Mouse (Mus musculus) bone marrow, adult 2 months (tissue): ENCODE data around the gene Pitx1.

Experiments used
- CTCF ChIP-seq: fragments of 200-500 bp; IDR thresholded peaks from 2 replicates; pipeline ENCODE4 v1.5.1; 2011; ENCODE audit warnings: low read length, control low read depth; ENCODE audit not compliant: control insufficient read depth, insufficient read depth
- POLR2A ChIP-seq: fragments of 200-500 bp; IDR thresholded peaks from 2 replicates; pipeline ENCODE4 v1.6.1; 2011; ENCODE audit warnings: low read depth, mild to moderate bottlenecking, control low read depth, low read length, borderline replicate concordance; ENCODE audit not compliant: control insufficient read depth

DNA sequence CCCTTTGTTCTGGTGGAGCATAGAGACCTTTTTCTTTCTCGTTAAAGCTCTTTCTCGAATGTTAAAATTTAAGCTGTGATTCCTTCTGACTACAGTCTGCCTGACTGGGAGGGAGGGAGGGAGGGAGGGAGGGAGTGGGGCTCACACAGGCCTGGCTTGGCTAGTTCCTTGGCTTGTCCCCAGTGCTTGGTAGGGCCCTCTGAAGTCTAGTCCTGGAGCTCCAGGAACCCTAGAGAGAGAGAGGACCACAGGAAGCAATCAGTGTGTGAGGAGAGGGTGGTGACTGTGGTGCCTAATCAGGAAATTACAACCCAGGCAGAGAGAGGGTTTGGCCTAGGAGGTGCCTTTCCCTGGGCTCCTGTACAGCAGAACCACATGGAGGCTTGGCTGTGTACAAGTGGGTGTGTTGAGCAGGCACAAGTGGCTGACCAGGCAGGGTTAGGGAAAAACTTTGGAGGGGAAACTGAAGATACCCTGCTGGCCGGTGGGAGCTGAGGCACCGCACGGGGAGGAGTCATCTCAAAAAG lies 22.4 kb downstream of the Pitx1 start:
- no peak for TF ChIP-seq CTCF
- TF ChIP-seq POLR2A = no peak
